Mouse (Mus musculus) ES-Bruce4 (cell line): ENCODE results near the gene Macrod2.

Experiments used
- CTCF ChIP-seq: IDR thresholded peaks from one replicate; pipeline ENCODE4 v1.8.1; 2011; ENCODE audit warnings: low read depth, low read length
- EP300 ChIP-seq: IDR thresholded peaks from 2 replicates; pipeline ENCODE4 v1.6.1; 2011; ENCODE audit warnings: low read depth, low read length; ENCODE audit not compliant: insufficient read depth
- POLR2A ChIP-seq: IDR thresholded peaks from one replicate; pipeline ENCODE4 v1.8.1; 2011; ENCODE audit warnings: low read length; ENCODE audit not compliant: insufficient read depth

DNA sequence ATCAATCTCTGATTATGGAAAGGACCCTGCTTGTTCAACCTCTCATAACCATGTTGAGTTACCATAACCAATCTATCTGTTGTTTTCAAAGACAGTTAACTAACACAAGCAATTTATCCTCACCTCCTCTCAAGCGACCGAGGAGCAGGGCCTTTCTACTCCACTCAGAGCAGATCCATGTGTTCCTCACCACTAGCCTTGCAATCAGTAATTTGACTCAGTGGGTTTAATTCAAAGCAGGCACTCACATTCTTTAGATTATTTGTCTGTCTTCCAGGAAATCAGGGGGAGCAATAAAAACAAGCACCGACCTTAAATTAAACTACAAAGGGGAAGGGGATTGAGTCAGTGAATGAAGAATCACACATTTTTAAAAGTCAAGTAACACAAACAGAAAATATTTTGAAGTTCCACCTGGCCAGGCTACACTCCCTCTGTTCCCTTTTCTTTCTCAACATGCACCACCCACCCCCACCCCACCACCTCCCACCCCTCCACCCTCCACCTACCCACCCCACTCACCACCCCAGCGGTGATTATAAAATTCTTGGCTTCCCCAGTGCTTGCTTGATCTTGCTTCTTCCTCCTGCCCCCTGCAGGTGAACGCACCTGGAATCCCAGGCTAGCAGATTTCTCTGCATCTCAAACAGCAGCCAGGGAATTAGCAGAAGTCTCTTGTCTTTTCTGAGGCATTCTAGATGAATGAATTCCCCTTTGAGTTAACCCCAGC, 839.8 kb downstream of the Macrod2 start:
- TF ChIP-seq POLR2A (no peak), CTCF (peak; percentile 22), EP300 (no peak)
